Mouse (Mus musculus) lung, postnatal 10 days (tissue): Measurements from ENCODE around the gene Fkbp2.
A peak's percentile ranks its signal among the peaks of the same experiment; 100 is the strongest.
"Not testable (repeated sequence)": the region's sequence is repeated elsewhere in the genome, so short reads cannot be mapped to it uniquely, and the experiment has no call there.

ENCODE experiments used
- DNase-seq: peaks from one replicate; pipeline ENCODE4 v3.0.0; 2021

The Fkbp2 gene

GRCm38 (mm10) chr19:6980381-6981093 lies at the start of gene Fkbp2:
Gene Fkbp2, minus strand, starts transcription at chr19:6980501.
- DNase-seq, result peak; percentile 99

GRCm38 (mm10) chr19:7029531-7029930 lies 49.2 kb upstream of the Fkbp2 start:
- DNase-seq, result no peak

GRCm38 (mm10) chr19:7020224-7020641 lies 39.9 kb upstream of the Fkbp2 start:
- DNase-seq, result peak; percentile 70

- peak; percentile 65 for DNase-seq
Observed at GRCm38 (mm10) chr19:7019191-7019590, 38.9 kb upstream of the Fkbp2 start, which contains the start of gene Fermt3. Gene Fermt3, minus strand, starts transcription at chr19:7019469.

- DNase-seq, result no peak
Observed at GRCm38 (mm10) chr19:7018546-7018945, 38.2 kb upstream of the Fkbp2 start.

- DNase-seq, result no peak
Observed at GRCm38 (mm10) chr19:7017541-7018457, 37.5 kb upstream of the Fkbp2 start.

- DNase-seq, result no peak
Observed at GRCm38 (mm10) chr19:7014481-7015135, 34.3 kb upstream of the Fkbp2 start.

- no peak for DNase-seq
Observed at GRCm38 (mm10) chr19:7013984-7014383, 33.7 kb upstream of the Fkbp2 start.

GRCm38 (mm10) chr19:7012426-7012825 lies 32.1 kb upstream of the Fkbp2 start:
- DNase-seq, result no peak

- no peak for DNase-seq
Observed at GRCm38 (mm10) chr19:7006892-7007593, 26.7 kb upstream of the Fkbp2 start.

GRCm38 (mm10) chr19:6999360-7000063 lies 19.2 kb upstream of the Fkbp2 start:
- DNase-seq, result no peak

GRCm38 (mm10) chr19:6997721-6998290 lies 17.5 kb upstream of the Fkbp2 start:
- DNase-seq, result peak; percentile 1

GRCm38 (mm10) chr19:6996006-6996405 lies 15.7 kb upstream of the Fkbp2 start, which contains the start of the genes Nudt22 and Trpt1:
Gene Nudt22, minus strand, starts transcription at chr19:6996117.
Gene Trpt1, plus strand, starts transcription at chr19:6996131.
- peak; percentile 95 for DNase-seq

- DNase-seq, result no peak
Observed at GRCm38 (mm10) chr19:6995255-6995991, 15.1 kb upstream of the Fkbp2 start.

- no peak for DNase-seq
Observed at GRCm38 (mm10) chr19:6994489-6994888, 14.2 kb upstream of the Fkbp2 start.

GRCm38 (mm10) chr19:6994002-6994401 lies 13.7 kb upstream of the Fkbp2 start:
- DNase-seq, result no peak

GRCm38 (mm10) chr19:6993011-6993770 lies 12.9 kb upstream of the Fkbp2 start:
- peak; percentile 1 for DNase-seq

GRCm38 (mm10) chr19:6992011-6992858 lies 11.9 kb upstream of the Fkbp2 start, which contains the start of gene Dnajc4:
Gene Dnajc4, minus strand, starts transcription at chr19:6992572.
- peak; percentile 99 for DNase-seq

GRCm38 (mm10) chr19:6991166-6991565 lies 10.9 kb upstream of the Fkbp2 start:
- DNase-seq, result not testable (repeated sequence)
